Mouse (Mus musculus): Measurements from ENCODE around the gene Hivep2.

Hivep2 gene

DNA sequence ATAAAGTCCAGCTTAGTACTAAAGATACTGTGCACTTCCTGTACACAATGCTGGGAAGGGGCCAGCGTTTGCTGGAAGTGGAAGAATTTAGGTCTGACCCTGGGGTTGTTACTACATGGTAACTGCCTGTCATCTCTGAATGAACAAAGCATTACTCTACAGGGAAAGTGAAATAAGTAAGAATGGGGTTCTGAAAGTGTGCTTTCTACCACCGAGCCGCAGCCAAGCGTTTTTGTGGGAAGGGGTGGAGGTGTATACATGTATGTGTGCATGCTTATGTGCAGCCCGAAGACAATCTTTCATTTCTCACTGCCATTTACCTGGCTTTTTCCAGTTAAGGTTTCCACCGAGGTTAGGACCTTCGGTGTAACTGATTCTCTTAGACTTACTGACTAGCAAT, 121.4 kb downstream of the Hivep2 start:
- DNase-seq, result no peak

DNA sequence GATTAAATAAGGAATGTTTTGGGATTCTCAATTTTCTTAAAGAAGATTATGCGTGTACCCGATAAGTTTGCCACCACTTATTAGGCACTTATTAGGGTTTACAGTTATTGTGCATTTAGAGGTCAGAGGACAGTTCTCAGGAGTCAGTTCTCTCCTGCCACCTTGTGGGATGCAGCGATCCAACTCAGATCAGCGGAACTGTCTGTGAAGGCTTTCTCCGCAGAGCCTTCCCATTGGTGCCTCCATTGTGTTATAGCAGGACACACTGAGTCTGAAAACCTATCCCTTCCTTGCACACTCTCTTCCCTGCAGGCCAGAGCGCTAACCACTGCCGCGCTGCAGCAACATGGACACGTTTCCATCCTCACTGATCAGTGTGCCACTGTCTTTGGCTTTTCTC, 123.6 kb downstream of the Hivep2 start:
- peak; percentile 29 for DNase-seq

DNA sequence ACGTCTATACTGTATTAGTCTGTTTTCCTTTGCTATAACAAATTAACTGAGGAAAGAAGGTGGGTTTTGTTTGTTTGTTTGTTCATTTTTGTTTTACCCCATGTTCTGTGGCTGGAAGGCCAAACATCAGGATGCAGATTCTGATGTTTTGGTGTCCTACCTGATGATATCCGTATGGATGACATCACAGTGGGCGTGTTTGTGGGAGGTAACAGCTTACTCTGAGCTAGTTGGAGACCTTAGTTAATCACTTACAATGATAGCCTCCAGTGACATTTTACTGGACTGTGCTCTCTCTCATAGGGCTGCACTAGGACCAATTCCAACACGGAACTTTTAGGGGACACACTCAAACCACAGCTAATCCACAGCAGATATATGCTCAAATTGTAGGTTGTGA, 128.2 kb downstream of the Hivep2 start:
- no peak for DNase-seq

DNA sequence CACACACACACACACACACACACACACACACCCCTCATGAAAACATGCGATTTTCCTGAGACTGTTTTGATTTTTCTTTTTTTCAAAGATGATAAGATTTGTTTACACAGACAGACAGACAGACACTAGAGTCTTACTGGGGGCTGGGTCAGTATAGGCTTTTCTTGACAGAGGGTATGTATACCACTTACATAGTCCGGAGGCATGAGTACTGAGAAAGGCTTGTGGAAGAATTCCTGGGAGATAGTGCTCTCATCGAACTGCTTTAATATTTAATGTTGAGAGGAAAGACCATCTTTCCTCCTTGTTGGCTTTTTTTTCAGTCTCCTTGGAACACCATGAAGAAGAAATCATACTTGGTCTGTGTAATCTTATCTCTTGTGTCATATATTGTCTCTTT, 130.2 kb downstream of the Hivep2 start:
- DNase-seq, result no peak

DNA sequence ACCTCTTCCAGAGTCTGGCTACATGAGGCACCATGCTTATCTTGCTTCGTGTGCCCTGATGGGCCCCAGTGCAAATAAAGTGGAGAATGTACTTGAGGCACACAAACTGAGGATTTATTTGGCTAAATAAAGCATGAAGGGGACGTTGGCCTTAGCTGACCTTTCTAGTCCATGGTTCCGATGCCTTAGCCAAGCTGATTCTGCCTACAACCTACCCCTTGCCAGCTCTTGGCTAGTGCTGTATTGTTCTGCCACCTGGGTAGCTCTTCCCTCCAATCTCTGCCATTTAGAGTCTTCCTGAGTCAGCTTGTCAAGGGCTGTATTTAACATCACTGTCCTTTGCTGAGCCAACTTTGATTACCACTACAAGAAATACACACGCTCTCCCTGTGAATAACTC, 133.3 kb downstream of the Hivep2 start:
- no peak for DNase-seq

DNA sequence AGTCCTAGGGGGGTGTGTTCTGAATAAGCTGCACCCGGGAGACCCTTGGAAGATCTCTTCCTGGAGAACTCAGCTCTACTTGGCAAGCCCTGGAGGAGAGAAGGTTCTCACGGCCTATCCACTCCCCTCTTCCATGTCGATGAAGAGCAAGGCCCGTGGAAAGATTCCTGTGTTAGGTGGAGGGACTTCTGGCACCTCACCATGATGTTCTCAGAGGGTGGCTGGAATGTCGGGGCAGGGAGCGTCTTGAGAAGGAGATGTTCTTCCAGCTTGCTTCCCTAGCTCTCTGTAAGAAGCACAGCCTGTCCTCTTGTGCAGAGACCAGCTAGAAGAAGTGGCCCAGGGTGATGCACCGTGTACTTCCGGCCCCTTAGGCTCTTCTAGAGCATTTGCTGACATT, 134.2 kb downstream of the Hivep2 start:
- peak; percentile 6 for DNase-seq

DNA sequence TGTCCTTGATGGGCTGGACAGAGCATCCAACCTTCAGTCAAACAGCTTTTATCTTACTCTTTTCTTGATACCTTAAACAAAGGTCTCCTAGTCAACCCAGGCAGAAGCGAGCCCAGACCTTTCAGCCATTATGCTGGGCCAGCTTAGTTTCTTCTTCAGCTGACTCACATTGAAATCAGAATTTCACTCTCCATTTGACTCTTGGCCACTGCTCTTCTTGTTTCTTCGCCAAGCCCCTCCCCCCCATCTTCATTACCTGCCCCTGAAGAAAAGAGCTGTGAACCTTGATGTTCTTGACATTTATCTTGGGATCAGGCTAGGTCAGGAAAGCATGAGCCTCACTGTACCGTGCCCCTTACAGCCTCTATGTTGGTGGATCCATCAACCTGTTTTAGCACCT, 135.0 kb downstream of the Hivep2 start:
- no peak for DNase-seq

DNA sequence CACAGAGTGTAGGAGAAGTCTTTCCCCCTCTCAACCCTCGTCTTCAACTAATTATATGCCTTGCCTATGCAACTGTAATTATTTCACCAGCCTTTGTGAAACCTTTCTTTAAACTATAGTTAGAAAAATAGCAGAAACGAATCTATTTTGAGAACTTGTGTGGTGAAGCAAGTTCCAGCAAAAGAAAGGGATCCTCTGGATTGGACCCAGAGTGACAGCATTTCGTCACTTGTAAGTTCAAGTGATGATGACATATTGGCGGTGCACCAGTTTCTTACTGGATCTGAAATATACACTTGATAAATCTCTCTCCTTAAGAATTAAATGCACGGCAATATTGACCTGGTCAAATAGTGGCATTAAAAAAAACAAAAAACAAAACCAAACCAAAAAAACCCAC, 136.1 kb downstream of the Hivep2 start:
- DNase-seq, result peak; percentile 23

DNA sequence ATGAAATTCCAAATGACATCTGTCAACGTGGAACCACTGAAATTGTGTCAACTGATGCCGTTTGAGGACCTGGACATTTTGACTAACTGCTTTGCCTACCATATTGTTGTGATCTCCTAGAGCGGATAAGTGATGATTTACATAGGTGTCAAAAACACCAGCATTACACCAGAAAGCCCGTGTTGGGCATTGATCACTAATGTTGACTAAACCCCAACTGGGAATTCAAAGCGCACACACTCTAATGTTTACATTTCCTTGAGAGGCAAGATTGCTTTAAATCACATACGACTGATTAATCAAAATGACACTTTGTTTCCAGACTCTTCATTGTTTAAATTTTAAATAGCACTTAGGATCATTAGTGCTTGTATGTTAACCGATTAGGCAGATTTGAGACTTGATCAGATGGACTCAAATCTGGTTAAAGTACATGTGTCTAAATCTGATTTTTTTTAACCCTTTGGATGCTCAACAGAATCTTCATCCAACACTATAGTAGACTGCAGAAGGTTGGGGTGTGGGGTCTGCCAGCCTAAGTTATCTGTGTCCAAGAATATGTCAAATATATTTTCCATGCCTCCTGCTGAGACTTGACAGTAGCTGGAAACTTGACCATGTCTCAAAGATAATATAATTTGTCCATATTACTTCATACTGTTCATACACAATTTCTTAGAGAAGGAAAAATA, 142.3 kb downstream of the Hivep2 start:
- DNase-seq, result no peak

DNA sequence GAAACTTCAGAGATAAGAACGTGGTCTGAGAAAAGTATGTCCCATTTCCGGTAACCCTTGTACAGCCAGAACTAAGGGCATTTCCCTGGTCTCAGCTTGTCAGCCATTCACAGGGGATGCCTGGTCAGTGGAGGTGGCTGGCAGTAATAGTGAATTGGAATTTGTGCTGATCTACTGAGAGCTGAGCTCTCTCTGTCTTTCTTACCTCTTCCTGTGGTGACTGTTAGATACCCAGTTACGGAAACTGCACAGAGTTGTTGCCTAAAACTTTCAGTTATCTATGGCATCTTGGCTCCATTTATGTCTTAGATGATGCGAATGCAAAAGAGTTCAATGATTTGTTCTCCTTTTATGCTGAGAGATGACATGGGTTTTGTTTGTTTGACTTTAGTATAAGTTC, 150.0 kb downstream of the Hivep2 start:
- no peak for DNase-seq

DNA sequence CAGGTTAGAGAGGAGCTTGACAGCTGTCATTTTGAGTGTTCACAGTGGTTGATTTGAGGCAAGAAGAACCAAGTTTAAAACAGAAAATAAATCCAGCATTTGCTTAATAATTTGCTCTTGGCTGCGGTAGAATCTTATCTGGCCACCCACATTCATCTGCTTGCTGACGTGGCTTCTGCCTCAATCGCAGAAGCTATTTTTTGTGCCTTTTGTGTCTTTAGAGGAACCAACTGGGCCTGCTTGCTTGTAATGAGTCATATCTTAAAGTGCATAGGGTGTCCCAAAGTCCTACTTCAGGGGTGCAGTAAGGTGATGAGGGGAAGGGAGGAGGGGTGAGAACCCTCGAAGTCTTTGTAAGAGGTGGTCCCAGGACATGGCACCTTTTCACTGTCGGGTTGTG, 151.1 kb downstream of the Hivep2 start:
- no peak for DNase-seq

DNA sequence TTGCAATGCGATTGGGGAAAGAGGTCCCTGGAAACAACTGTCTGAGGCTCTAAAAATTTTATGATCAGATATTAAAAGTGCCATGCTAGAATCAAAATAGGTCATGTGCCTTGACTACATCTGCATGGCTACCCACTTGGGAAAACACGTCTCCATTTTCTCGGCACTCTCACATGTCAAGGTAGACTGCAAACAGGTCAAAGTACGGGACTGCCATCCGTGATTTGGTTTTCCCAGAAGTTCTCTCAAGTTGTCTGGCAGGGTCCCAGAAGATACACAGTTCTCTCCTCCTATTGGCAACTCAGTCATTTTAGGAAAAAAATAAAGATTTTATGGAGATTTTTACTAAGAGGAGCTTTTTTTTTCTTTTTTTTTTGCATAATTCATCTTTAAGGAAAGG, 153.3 kb downstream of the Hivep2 start:
- DNase-seq, result no peak

DNA sequence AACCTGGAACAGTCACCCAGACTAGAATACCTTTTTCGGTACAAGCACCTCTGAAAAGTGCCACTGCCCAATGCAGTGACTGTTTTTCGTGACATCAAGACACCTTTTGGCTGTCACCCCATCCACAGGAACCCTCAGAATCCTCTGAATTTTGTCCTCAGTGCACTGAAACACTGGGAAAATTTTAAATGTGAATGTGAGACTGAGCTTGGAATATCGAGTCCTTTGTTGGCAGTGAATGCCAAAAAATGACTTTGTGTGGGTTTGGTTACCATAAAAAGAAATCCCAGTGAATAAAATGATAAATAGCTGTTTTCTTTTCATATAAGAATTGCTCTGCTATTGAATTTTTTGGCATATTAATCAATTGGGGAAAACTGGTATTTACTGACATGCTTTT, 154.6 kb downstream of the Hivep2 start:
- DNase-seq, result no peak

DNA sequence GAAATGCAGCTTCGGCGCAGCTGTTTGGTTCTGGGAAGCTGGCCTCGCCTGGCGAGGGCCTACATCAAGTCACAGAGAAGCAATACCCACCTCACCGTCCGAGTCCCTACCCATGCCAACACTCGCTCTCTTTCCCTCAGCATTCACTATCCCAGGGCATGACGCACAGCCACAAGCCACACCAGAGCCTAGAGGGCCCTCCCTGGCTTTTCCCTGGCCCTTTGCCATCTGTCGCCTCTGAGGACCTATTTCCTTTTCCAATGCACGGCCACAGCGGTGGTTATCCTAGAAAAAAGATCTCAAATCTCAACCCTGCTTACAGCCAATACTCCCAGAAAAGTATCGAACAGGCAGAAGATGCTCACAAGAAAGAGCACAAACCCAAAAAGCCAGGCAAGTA, 162.0 kb downstream of the Hivep2 start:
- DNase-seq, result no peak

DNA sequence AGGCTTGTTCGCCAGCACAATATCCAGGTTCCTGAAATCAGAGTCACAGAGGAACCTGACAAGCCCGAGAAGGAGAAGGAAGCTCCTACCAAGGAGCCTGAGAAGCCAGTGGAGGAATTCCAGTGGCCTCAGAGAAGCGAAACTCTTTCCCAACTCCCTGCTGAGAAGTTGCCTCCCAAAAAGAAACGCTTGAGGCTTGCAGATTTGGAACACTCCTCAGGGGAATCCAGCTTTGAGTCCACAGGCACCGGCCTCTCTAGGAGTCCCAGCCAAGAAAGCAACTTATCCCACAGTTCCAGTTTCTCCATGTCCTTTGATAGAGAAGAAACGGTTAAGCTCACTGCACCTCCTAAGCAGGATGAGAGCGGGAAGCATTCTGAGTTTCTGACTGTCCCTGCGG, 164.4 kb downstream of the Hivep2 start:
- no peak for DNase-seq

DNA sequence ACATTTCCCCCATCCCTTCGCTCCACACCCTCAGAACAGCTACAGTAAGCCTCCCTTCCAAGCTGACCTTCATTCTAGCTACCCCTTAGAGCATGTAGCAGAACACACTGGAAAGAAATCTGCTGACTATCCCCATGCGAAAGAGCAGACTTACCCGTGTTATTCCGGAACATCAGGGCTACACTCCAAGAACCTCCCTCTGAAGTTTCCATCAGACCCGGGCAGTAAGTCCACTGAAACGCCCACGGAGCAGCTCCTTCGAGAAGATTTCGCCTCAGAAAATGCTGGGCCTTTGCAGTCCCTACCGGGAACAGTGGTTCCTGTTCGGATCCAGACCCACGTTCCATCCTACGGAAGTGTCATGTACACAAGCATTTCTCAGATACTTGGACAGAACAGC, 165.4 kb downstream of the Hivep2 start:
- no peak for DNase-seq

DNA sequence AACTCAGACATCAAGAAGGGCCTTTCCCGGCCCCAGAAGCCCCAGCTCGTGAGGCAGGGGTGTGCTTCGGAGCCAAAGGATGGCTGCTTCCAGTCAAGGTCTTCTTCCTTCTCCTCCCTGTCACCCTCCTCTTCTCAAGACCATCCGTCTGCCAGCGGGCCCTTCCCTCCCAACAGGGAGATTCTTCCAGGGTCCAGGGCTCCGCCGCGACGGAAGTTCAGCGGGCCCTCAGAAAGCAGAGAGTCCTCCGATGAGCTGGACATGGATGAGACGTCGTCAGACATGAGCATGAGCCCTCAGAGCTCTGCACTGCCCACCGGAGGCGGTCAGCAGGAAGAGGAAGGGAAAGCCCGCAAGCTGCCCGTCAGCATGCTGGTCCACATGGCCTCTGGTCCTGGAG, 166.2 kb downstream of the Hivep2 start:
- DNase-seq, result no peak

DNA sequence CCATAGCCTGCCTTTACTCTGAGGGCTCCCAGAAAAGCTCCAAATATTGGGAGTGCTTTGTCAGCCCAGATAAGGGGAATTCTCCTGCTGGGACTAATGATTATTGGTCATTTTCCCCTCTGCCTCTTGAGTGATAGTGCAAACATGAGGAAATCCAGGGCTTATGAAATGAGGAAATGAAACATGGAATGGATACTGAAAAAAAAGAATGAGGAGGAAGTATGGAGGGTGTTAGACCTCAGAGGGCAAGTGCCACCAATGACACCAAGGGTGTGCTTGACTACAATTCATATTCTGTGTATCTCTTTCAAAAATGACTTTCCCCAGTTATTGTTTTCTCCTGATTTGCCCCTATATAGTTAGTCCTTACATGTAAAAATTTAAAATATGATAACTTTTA, 167.1 kb downstream of the Hivep2 start:
- DNase-seq, result no peak

DNA sequence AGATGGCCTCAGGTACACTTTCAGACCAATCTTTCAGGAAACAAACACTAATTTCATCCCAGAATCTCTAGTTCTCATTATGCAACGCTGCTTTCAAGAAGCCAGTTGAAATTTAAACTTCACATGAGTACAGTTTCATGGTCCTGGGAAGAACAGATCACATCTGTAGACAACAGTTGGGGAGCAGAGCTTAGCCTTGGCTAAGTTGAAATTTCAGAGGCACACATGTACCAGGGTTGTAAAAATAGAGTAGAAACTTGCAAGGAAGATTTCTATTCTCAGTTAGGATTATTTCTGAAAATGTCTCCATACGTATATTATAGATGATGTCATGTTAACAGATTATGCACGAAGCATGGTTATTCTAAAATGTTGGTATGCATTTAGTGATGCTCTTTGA, 172.8 kb downstream of the Hivep2 start:
- no peak for DNase-seq

DNA sequence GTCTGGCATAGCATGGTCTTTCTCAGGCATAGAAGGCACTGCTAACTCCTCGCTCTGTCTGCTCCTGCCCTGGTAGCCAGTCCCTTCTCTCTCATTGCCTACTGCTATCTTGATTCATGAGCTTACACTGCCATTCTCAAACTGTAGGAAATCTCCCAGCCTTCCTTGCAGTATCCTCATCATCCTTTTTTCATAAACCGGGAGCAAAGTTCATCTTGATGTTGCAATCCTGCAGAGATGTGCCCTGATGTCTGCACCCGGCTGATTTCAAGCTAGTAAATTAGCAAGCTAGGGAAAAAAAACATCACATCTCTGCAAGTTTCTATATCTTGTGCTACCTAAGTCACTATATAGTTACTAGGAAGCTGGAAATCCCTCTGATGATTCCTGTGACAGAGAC, 179.0 kb downstream of the Hivep2 start:
- DNase-seq, result no peak

DNA sequence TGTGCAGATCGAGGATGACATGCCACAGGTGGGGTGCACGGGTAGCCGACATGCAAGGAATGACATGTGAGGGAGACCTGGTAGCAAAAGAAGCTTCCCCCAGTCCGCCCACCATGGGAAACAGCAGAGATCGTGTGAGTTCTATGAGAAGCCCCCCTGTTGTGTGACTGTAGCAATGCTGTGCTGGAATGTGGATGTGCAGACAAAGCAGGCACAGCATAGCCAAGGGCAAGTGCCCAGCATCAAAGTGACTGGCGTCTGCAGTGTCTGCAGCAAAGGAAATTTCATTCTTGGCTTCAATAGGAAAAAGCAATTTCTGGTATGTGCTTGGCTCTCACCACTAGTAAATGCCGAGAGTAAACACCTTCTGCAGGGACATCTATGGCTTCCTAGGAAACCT, 199.0 kb downstream of the Hivep2 start:
- no peak for DNase-seq

DNA sequence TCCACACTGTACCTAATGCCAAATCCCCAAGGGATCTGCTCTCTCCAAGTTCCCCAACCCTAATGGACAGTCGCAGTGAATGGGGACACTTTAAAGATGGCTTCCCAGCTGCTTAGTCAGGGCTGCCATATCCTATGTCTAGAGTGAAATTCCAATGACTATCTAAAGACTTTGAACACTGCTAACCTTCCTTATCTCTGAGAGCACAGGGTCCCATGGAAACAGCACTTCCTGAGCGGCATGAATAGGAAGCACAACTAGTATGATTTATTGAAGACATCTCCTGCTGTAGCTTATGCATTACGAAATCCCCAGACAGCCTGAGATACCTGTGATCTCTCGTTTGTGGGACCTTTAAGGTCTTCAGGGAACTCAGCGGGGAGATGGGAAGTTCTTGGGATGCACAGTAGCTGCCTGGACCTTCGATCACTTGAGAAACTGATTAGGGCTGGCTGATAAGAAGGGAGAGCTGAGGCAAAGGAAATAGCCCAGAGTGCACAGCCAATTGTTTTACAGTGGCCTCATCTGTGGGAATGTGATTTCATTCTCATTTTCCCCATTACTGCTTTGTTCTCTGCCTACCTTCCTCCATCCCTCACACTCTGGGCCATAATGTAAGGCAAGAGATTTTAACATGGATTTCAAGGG, 202.4 kb downstream of the Hivep2 start:
- no peak for DNase-seq

DNA sequence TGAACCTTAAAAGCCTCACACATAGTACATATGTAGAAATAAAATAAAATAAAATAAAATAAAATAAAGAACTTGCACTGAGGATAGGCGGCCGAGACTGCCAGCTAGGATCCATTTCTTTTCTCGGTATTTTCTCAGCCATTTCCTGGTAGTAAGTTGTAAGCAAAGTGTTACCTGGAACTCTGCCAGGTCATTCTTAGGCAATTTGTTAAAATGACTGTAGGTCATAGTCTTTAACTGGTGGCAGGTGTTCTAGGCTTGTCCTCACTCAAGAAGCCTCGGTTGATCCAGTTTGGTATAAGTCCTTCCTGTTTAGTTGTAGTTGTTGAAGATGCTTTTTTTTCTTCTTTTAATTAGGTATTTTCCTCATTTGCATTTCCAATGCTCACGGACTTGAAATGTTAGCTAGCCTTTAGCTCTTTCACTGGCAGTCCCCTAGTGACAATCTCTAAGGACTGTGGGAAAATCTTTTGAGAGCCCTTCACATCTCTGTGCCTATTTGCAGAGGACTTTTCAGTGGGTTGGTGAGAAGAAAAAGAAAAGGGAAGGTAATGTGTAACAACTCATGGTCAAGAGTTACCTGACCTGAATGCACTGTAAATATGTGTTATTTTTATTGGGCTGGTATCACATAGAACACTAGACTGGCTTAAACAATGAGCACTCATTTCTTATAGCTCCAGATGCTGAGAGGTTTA, 203.1 kb downstream of the Hivep2 start:
- peak; percentile 35 for DNase-seq

DNA sequence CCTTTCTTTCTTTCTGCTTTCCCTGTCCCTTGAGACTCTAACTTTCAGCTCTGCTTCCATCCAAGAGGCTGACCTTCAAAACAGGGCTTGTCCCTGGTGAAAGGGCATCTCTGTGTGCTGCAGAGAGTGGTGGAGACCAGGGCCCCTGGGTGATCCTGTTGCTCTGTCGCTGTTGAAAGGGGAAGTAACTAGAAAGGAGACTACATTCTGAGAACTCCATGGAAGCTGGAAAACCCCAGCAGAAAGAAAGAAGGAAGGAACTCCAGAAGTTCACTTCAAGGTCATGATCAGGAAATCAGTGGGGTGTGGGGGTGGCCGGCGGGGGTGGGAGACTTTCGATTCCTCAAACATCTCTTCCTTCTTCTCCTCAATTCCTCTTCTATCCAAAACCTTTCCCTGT, 208.2 kb downstream of the Hivep2 start:
- DNase-seq, result no peak
